ENCODE assay signal across 8 mouse cellular contexts in genomic region chr1:34189970-34190369, GRCm38 (mm10).
DNase-seq lines count a peak whose midpoint lies in the region.

No protein-coding gene starts in this region.

- no peak overlapping the region for H3K4me3 ChIP-seq in heart, embryonic 10.5 days

- no peaks in the 10 kb centered on the region for H3K4me1 ChIP-seq in heart, embryonic 10.5 days

- DNase-seq in heart, adult 18-20 months = peak; percentile 42 to 82
- no peak for DNase-seq in heart, embryonic 10.5 days (ENCODE audit: low spot score)
- DNase-seq in A20 (ENCODE audit: low read depth, low spot score) = peak; percentile 57
- DNase-seq in adrenal gland, adult 2 months = peak; percentile 32
- peak; percentile 62 for DNase-seq in embryo, embryonic 10.5 days (ENCODE audit: low spot score)
- DNase-seq in kidney, postnatal 36 days = peak; percentile 23 to 74
- peak; percentile 57 for DNase-seq in lung, postnatal 14 days
- DNase-seq in testis, postnatal 10 days (ENCODE audit: low spot score) = peak; percentile 79

- no peaks in the 10 kb centered on the region for H3K9me3 ChIP-seq in heart, embryonic 10.5 days

- peaks cover 52% of the 10 kb centered on the region for H3K36me3 ChIP-seq in heart, embryonic 10.5 days

- WGBS in heart, embryonic 10.5 days = 56% methylated on average over 7 of the region's 7 CpGs

- peaks cover 6% of the 10 kb centered on the region; the same call in 1 of the 2 replicates for H3K27me3 ChIP-seq in heart, embryonic 10.5 days (ENCODE audit: insufficient read depth, poor library complexity, severe bottlenecking)

- H3K27ac ChIP-seq in heart, embryonic 10.5 days = no peak overlapping the region
